Mouse (Mus musculus) heart, embryonic 16.5 days (tissue): ENCODE data around the gene Ppp2r5e. TPM values are rescaled to one million over a fixed set of nuclear protein-coding genes. Genes with fewer than 3 reads are reported as not detected.
"Not testable (repeated sequence)": the region's sequence is repeated elsewhere in the genome, so short reads cannot be mapped to it uniquely, and the experiment has no call there.

ENCODE experiments used
- ATAC-seq: fragments of 200-750 bp; cut with Nextera tagmentation; replicated peaks from 2 replicates; pipeline ENCODE4 v1.8.0; 2017; ENCODE audit warnings: moderate number of reproducible peaks; ENCODE audit not compliant: insufficient read depth, low FRiP score; ENCODE audit errors: extremely low read depth
- H3K27ac ChIP-seq: fragments of 300-500 bp; sonication (generic); 2 replicates; pipeline ENCODE4 v1.5.1; 2014; ENCODE audit warnings: mild to moderate bottlenecking, low read length, control low read depth, moderate library complexity
- H3K27me3 ChIP-seq: fragments of 300-500 bp; sonication (generic); 2 replicates; pipeline ENCODE4 v1.6.1; 2014; ENCODE audit warnings: low read length, mixed read lengths; ENCODE audit not compliant: control insufficient read depth, insufficient read depth
- H3K36me3 ChIP-seq: fragments of 300-500 bp; sonication (generic); 2 replicates; pipeline ENCODE4 v1.6.1; 2014; ENCODE audit not compliant: control insufficient read depth, insufficient read depth
- H3K4me1 ChIP-seq: fragments of 300-500 bp; sonication (generic); 2 replicates; pipeline ENCODE4 v1.6.1; 2014; ENCODE audit warnings: low read length, mixed read lengths; ENCODE audit not compliant: control insufficient read depth, insufficient read depth
- H3K4me2 ChIP-seq: fragments of 300-500 bp; sonication (generic); 2 replicates; pipeline ENCODE4 v1.6.1; 2014; ENCODE audit warnings: low read depth, mild to moderate bottlenecking, control low read depth, low read length
- H3K4me3 ChIP-seq: fragments of 300-500 bp; sonication (generic); 2 replicates; pipeline ENCODE4 v1.5.1; 2014; ENCODE audit warnings: mild to moderate bottlenecking, control low read depth, low read length
- H3K9ac ChIP-seq: fragments of 300-500 bp; sonication (generic); 2 replicates; pipeline ENCODE4 v1.6.1; 2014; ENCODE audit warnings: low read length, control low read depth
- H3K9me3 ChIP-seq: fragments of 300-500 bp; sonication (generic); replicated peaks from 2 replicates; pipeline ENCODE4 v1.6.1; 2016; ENCODE audit warnings: low read length; ENCODE audit not compliant: control insufficient read depth
- WGBS: fragments of 180-500 bp; shearing (Covaris S2); extraction: QIAGEN DNeasy Blood & Tissue Kit; methylation state at CpG from one replicate; pipeline ENCODE4 v1.1.7; 2014; 5-methylcytosine and 5-hydroxymethylcytosine counted together
- polyA plus RNA-seq: library from polyadenylated mRNA; unstranded; fragments of >200 nt; fragmentation: Nextera tagmentation; extraction: Ambion mirVana; gene quantifications from 2 replicates; pipeline ENCODE4 v1.2.1, GENCODE M21; 2015

The Ppp2r5e gene
- polyA plus RNA-seq, 1 experiment from 2014 or later: 7.9 TPM

GRCm38 (mm10) chr12:75453441-75453840 lies 142.6 kb downstream of the Ppp2r5e start:
- Histone ChIP-seq H3K9ac (no peak overlapping the region), H3K4me3 (no peak overlapping the region), H3K36me3 (peaks cover 22% of the 10 kb centered on the region), H3K9me3 (no peaks in the 10 kb centered on the region), H3K4me1 (no peaks in the 10 kb centered on the region), H3K27ac (no peak overlapping the region), H3K4me2 (no peak overlapping the region), H3K27me3 (no peaks in the 10 kb centered on the region)
- 88% methylated on average over 6 of the region's 6 CpGs for WGBS
- no peak for ATAC-seq

GRCm38 (mm10) chr12:75453027-75453426 lies 143.0 kb downstream of the Ppp2r5e start:
- peaks cover 22% of the 10 kb centered on the region for H3K36me3 ChIP-seq
- H3K9me3 ChIP-seq: no peaks in the 10 kb centered on the region
- H3K4me1 ChIP-seq: no peaks in the 10 kb centered on the region
- no peak overlapping the region for H3K4me3 ChIP-seq
- no peak overlapping the region for H3K27ac ChIP-seq
- H3K4me2 ChIP-seq: no peak overlapping the region
- no peaks in the 10 kb centered on the region for H3K27me3 ChIP-seq
- WGBS: 70% methylated on average over 4 of the region's 4 CpGs
- no peak overlapping the region for H3K9ac ChIP-seq
- ATAC-seq: no peak

GRCm38 (mm10) chr12:75450592-75450991 lies 145.5 kb downstream of the Ppp2r5e start:
- Histone ChIP-seq H3K4me1 (no peaks in the 10 kb centered on the region), H3K9me3 (no peaks in the 10 kb centered on the region), H3K27ac (no peak overlapping the region), H3K4me2 (no peak overlapping the region), H3K4me3 (no peak overlapping the region), H3K27me3 (no peaks in the 10 kb centered on the region), H3K9ac (no peak overlapping the region), H3K36me3 (peaks cover 18% of the 10 kb centered on the region)
- ATAC-seq: no peak
- 80% methylated on average over 8 of the region's 8 CpGs for WGBS

GRCm38 (mm10) chr12:75450011-75450410 lies 146.0 kb downstream of the Ppp2r5e start:
- no peak overlapping the region for H3K4me2 ChIP-seq
- H3K4me3 ChIP-seq: no peak overlapping the region
- no peaks in the 10 kb centered on the region for H3K27me3 ChIP-seq
- no peaks in the 10 kb centered on the region for H3K4me1 ChIP-seq
- no peak for ATAC-seq
- WGBS: 76% methylated on average over 14 of the region's 14 CpGs
- no peaks in the 10 kb centered on the region for H3K9me3 ChIP-seq
- peak overlapping the region; percentile 51 for H3K27ac ChIP-seq
- no peak overlapping the region for H3K9ac ChIP-seq
- H3K36me3 ChIP-seq: peaks cover 18% of the 10 kb centered on the region

- H3K9me3 ChIP-seq: no peaks in the 10 kb centered on the region
- no peaks in the 10 kb centered on the region for H3K27me3 ChIP-seq
- 55% methylated on average over 6 of the region's 6 CpGs for WGBS
- H3K36me3 ChIP-seq: peaks cover 18% of the 10 kb centered on the region
- H3K4me2 ChIP-seq: no peak overlapping the region
- peak overlapping the region; percentile 51 for H3K27ac ChIP-seq
- ATAC-seq: peak; percentile 56; the same call in 1 of the 2 replicates
- H3K9ac ChIP-seq: no peak overlapping the region
- no peak overlapping the region for H3K4me3 ChIP-seq
- peaks cover 1% of the 10 kb centered on the region for H3K4me1 ChIP-seq
These were observed 146.5 kb downstream of the Ppp2r5e start for GRCm38 (mm10) chr12:75449475-75449966.

GRCm38 (mm10) chr12:75448921-75449320 lies 147.1 kb downstream of the Ppp2r5e start:
- Histone ChIP-seq H3K36me3 (peaks cover 18% of the 10 kb centered on the region), H3K4me3 (no peak overlapping the region), H3K27me3 (no peaks in the 10 kb centered on the region), H3K9ac (no peak overlapping the region), H3K9me3 (no peaks in the 10 kb centered on the region), H3K27ac (no peak overlapping the region), H3K4me1 (peaks cover 7% of the 10 kb centered on the region), H3K4me2 (no peak overlapping the region)
- ATAC-seq: no peak
- 56% methylated on average over 5 of the region's 5 CpGs for WGBS

GRCm38 (mm10) chr12:75446245-75446644 lies 149.8 kb downstream of the Ppp2r5e start:
- no peaks in the 10 kb centered on the region for H3K27me3 ChIP-seq
- H3K9me3 ChIP-seq: no peaks in the 10 kb centered on the region
- H3K36me3 ChIP-seq: peaks cover 1% of the 10 kb centered on the region
- H3K4me2 ChIP-seq: no peak overlapping the region
- WGBS: 75% methylated on average over 7 of the region's 7 CpGs
- ATAC-seq: no peak
- no peak overlapping the region for H3K4me3 ChIP-seq
- H3K4me1 ChIP-seq: peaks cover 9% of the 10 kb centered on the region
- no peak overlapping the region for H3K9ac ChIP-seq
- H3K27ac ChIP-seq: no peak overlapping the region

- 86% methylated on average over 6 of the region's 6 CpGs for WGBS
These were observed 163.6 kb downstream of the Ppp2r5e start for GRCm38 (mm10) chr12:75432400-75432799.

GRCm38 (mm10) chr12:75429685-75430396 lies 166.2 kb downstream of the Ppp2r5e start:
- 77% methylated on average over 1 of the region's 1 CpGs for WGBS
- no peaks in the 10 kb centered on the region for H3K4me1 ChIP-seq
- no peaks in the 10 kb centered on the region for H3K27me3 ChIP-seq
- no peaks in the 10 kb centered on the region for H3K36me3 ChIP-seq
- H3K4me3 ChIP-seq: no peak overlapping the region
- H3K9ac ChIP-seq: no peak overlapping the region
- ATAC-seq: no peak
- H3K4me2 ChIP-seq: no peak overlapping the region
- H3K9me3 ChIP-seq: peaks cover 6% of the 10 kb centered on the region
- no peak overlapping the region for H3K27ac ChIP-seq

More at GRCm38 (mm10) chr12:75432400-75432799, 163.6 kb downstream of the Ppp2r5e start:
- H3K9ac ChIP-seq, H3K27me3 ChIP-seq, H3K4me3 ChIP-seq, H3K27ac ChIP-seq, H3K36me3 ChIP-seq, ATAC-seq, H3K4me1 ChIP-seq, H3K9me3 ChIP-seq, H3K4me2 ChIP-seq: not testable (repeated sequence)
